Mouse (Mus musculus) liver, postnatal 0 days (tissue): ENCODE measurements around the gene Myocd.

Experiments used
- CTCF ChIP-seq: sonication (generic); IDR thresholded peaks from 2 replicates; pipeline ENCODE4 v1.5.1; 2016; ENCODE audit warnings: antibody characterized with exemption, low read depth
- EP300 ChIP-seq: IDR thresholded peaks from 2 replicates; pipeline ENCODE4 v1.6.1; 2016; ENCODE audit warnings: antibody characterized with exemption, low read depth, mild to moderate bottlenecking

DNA sequence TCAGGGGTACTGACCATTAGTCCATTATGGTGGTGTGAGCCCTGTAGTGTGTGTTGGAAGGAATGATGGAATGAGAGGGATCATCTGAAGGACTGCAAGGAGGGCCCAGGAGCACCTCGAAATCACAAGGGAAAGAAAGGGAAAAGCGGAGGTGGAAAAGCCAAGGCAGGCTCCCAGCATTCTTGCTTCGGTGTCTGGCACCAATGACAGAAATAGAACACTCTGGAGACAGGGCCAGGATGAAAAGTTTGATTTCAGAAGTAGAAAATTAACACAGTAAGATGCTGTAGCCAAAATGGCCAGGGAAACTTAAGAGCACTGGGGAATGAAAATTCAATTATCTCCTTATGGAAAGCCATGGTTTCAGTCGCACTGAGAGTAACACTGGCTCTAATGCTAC, 136.1 kb downstream of the Myocd start:
- TF ChIP-seq CTCF, result no peak
- no peak for TF ChIP-seq EP300
